Mouse (Mus musculus) kidney, adult 2 months (tissue): ENCODE results near the gene Olfr547. TPM values are rescaled to one million over a fixed set of nuclear protein-coding genes. Genes with fewer than 3 reads are reported as not detected.

Experiments used
- DNase-seq: peaks from one replicate; pipeline ENCODE4 v3.0.0; 2021
- H3K27ac ChIP-seq: fragments of 200-500 bp; 2 replicates; pipeline ENCODE4 v1.5.1; 2012; ENCODE audit warnings: low read depth, low read length, control low read depth, inconsistent platforms; ENCODE audit not compliant: insufficient read depth
- H3K27me3 ChIP-seq: fragments of 200-500 bp; replicated peaks from 2 replicates; pipeline ENCODE4 v1.6.1; 2012; ENCODE audit warnings: mild to moderate bottlenecking, moderate library complexity, low read length, inconsistent platforms; ENCODE audit not compliant: control insufficient read depth, insufficient read depth
- H3K36me3 ChIP-seq: fragments of 200-500 bp; 2 replicates; pipeline ENCODE4 v1.6.1; 2012; ENCODE audit warnings: mild to moderate bottlenecking, moderate library complexity, low read length, inconsistent platforms; ENCODE audit not compliant: control insufficient read depth, insufficient read depth
- H3K4me1 ChIP-seq: fragments of 200-500 bp; 2 replicates; pipeline ENCODE4 v1.6.1; 2011; ENCODE audit warnings: low read length; ENCODE audit not compliant: control insufficient read depth, insufficient read depth
- H3K4me3 ChIP-seq: fragments of 200-500 bp; 2 replicates; pipeline ENCODE4 v1.5.1; 2011; ENCODE audit warnings: mild to moderate bottlenecking, low read depth, low read length, control low read depth; ENCODE audit not compliant: insufficient read depth
- CTCF ChIP-seq: fragments of 200-500 bp; conservative IDR thresholded peaks from 2 replicates; pipeline ENCODE4 v1.5.1; 2011; ENCODE audit warnings: low read depth, mild to moderate bottlenecking, control low read depth, low read length, moderate library complexity, mixed read lengths; ENCODE audit not compliant: insufficient read depth, insufficient read length
- POLR2A ChIP-seq: fragments of 200-500 bp; IDR thresholded peaks from one replicate; pipeline ENCODE4 v1.6.1; 2011; ENCODE audit warnings: low read depth, low read length, control low read depth
- WGBS: fragments of 180-500 bp; shearing (Covaris S2); methylation state at CpG from one replicate; pipeline ENCODE4 v1.1.7; 2018; 5-methylcytosine and 5-hydroxymethylcytosine counted together
- polyA plus RNA-seq: library from polyadenylated mRNA; depleted of rRNA; stranded (reverse); fragments of >200 nt; gene quantifications from 2 replicates; pipeline ENCODE4 v1.2.3, GENCODE M21; 2012

The Olfr547 gene
- polyA plus RNA-seq, 1 experiment: not detected

DNA sequence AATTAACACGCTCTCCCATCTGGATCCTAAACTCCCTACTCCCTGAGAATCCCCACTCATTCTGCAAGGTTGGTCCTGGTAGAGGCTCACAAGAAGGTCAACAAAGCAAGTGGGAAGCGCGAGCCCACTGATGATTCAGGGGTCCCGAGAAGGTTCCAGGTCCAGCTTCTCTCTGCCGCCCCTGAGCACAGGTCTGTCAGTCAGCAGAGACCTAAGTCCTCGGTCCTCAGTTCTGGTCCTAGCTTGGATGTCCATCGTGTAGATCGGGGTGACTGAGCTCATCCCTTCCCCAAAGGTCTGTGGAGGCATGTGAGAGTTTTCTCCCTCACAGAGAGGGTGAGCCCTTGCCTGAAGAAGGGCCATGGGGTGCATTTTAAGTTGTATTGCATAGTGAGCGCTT, 26.5 kb upstream of the Olfr547 start:
- 85% methylated on average over 9 of the region's 9 CpGs for WGBS
- no peak for TF ChIP-seq POLR2A
- H3K27ac ChIP-seq: no peak overlapping the region

DNA sequence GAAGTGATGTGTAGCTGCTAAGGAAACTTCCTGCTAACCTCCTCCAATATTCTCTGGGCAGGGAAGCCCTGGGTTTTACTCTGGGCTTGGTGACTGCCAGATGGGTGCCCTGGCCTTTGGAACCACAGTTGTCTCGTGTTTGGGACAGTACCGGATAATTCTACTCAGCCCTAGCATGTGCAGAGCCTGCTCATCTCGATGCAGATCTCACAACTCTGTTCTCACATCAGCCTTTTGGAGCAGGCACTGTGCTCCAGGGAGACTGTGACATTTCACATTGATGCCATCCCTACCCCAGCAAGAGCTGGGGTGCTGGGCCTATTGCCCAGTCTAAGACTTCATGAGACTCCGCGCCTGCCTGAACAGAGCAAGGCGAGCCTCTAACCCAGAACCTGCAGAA, 25.9 kb upstream of the Olfr547 start:
- H3K27ac ChIP-seq: no peak overlapping the region
- TF ChIP-seq CTCF (no peak), POLR2A (no peak)
- no peaks in the 10 kb centered on the region for H3K4me1 ChIP-seq
- H3K27me3 ChIP-seq: no peaks in the 10 kb centered on the region
- H3K4me3 ChIP-seq: no peak overlapping the region
- no peak for DNase-seq
- no peaks in the 10 kb centered on the region for H3K36me3 ChIP-seq
- 87% methylated on average over 6 of the region's 6 CpGs for WGBS

More for the DNA sequence above, 26.5 kb upstream of the Olfr547 start:
- Histone ChIP-seq H3K27me3 (no peaks in the 10 kb centered on the region), H3K36me3 (no peaks in the 10 kb centered on the region), H3K4me3 (no peak overlapping the region), H3K4me1 (no peaks in the 10 kb centered on the region)
- no peak for DNase-seq

DNA sequence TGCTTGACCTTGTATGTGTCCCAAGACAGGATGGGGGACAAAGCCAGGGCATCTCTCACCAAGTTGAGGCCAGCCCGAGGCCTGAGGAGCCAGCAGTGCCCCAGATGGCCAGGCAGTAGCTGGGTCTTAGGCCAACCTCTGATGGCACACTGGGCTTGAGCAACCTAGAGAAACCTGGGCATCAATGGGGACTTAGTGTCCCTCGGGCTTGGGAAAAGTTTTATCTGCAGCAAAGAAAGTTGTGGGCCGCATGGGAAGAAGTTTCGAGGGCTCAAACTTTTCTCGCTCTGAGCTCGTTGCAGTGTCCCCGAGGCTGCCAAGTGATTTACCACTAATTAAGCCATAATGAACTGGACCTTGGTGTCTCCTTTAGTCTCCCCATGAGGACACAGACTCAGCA, 24.8 kb upstream of the Olfr547 start:
- 80% methylated on average over 7 of the region's 7 CpGs for WGBS
- Histone ChIP-seq H3K36me3 (no peaks in the 10 kb centered on the region), H3K27ac (no peak overlapping the region), H3K4me1 (no peaks in the 10 kb centered on the region), H3K27me3 (no peaks in the 10 kb centered on the region), H3K4me3 (no peak overlapping the region)
- TF ChIP-seq POLR2A (no peak), CTCF (no peak)
- no peak for DNase-seq

DNA sequence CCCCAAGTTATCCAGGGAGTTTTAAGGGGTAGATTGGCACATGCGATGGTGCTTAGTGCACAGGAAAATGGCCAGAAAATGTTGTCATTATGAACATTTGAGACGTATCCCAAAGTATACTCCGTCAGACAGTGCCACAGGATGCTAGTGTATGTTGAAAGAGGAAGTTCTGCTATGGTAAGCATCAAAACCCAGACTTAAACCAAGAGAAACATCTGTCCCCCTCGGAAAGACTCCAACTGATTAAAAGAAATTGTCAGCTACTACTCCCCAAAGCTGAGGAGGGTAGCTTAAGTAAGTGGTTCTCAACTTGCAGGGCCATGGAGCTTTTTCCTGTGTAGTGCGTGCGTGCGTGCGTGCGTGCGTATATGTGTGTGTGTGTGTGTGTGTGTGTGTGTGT, 22.6 kb upstream of the Olfr547 start:
- 91% methylated on average over 10 of the region's 10 CpGs for WGBS
- Histone ChIP-seq H3K4me1 (no peaks in the 10 kb centered on the region), H3K27ac (no peak overlapping the region), H3K36me3 (no peaks in the 10 kb centered on the region), H3K4me3 (no peak overlapping the region), H3K27me3 (no peaks in the 10 kb centered on the region)
- no peak for DNase-seq
- TF ChIP-seq CTCF: no peak
- no peak for TF ChIP-seq POLR2A

DNA sequence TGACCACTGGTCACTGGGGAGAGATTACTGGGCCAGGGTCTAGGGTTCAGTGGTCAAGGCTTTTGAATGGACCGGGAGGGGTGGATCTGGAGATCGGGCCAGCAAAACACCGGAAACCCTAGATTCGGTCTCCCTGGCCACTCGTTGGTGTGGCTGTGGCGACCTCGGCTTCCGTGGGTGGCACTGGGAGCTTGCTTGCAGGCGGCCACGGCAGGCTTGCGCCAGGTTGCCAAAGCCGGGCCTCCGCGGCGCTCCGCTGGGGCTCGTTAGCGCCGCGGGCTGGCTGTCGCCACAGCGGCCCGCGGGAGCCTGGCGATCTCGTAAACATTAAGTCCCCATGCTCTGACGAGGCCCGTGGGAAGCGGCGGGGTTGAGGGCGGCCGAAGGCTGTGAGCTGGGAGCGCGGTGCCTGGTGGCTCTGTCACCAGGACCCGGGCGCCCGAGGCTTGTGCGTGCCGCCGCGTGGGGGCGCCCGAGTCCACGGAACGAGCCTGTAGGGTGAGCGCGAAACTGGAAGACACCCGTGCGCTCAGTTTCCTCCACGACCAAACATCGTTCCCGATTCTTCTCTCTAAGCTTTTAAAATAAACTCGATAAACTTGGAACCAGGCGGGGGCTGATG, 21.6 kb upstream of the Olfr547 start:
- no peaks in the 10 kb centered on the region for H3K36me3 ChIP-seq
- no peaks in the 10 kb centered on the region for H3K27me3 ChIP-seq
- no peak overlapping the region for H3K27ac ChIP-seq
- TF ChIP-seq POLR2A: no peak
- TF ChIP-seq CTCF: peak; percentile 75
- DNase-seq: peak; percentile 79
- under 1% methylated on average over 54 of the region's 54 CpGs for WGBS
- H3K4me3 ChIP-seq: peak overlapping the region; percentile 38; the same call in 1 of the 2 replicates
- no peaks in the 10 kb centered on the region for H3K4me1 ChIP-seq

DNA sequence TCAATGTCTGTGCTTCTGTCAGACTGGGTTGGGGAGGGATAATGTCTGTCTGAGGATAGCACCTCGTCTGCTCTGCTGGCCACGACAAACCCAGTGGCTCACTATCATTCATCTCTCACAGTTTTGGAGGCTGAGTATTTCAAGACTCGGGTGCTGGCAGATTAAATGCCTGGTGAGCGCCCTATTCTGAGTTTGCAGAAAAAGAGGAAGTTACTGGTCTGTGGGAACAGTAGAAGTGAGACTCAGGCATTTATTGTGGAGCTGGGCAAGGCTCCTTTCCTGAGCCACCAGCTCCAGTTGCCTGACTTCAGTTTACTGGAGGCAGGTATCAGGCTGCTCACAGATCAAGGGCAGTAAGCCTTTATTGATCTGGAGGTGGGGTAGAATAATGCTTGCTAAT, 20.4 kb upstream of the Olfr547 start:
- TF ChIP-seq POLR2A: no peak
- no peak for TF ChIP-seq CTCF
- Histone ChIP-seq H3K27ac (no peak overlapping the region), H3K4me3 (no peak overlapping the region), H3K36me3 (no peaks in the 10 kb centered on the region), H3K4me1 (no peaks in the 10 kb centered on the region), H3K27me3 (no peaks in the 10 kb centered on the region)
- 79% methylated on average over 4 of the region's 4 CpGs for WGBS
- DNase-seq: no peak

DNA sequence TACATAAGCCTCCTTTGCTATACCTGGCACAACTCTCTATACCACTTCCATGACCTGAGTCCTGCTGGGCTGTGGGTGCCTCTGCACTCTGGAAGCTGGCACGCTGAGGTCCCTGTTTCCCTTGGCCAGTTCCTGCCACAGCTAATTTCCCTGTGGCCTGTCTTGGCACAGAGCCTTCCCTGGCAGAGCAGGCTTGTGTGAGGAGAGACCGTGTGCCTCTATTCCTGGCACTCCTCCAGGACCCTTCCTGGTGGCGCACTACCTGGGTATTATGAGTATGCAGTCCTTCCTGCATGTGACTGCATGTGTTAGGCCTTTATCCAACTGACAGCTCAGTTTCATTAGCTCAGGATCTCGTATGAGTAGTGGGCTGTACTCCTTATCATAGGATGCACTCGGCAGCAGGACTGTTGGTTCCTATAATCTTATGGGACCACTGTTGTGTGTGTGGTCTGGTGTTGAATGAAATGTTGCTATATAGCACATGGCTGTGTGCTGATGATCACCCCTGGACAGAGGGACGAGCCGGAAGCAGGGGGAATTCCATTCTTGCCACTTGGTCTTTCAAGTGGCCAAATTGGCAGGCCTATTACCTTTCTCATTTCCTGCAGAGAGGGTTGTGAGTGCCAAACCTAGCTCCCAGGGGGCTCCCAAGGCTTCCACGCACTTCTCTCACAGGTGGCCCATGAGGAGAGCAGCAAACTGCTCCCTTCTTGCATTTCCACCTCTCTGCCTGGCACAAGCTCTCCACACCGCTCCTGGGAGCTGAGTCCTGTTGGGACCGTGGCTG, 18.1 kb upstream of the Olfr547 start:
- H3K27me3 ChIP-seq: no peaks in the 10 kb centered on the region
- no peaks in the 10 kb centered on the region for H3K36me3 ChIP-seq
- TF ChIP-seq POLR2A: no peak
- H3K4me3 ChIP-seq: no peak overlapping the region
- WGBS: 50% methylated on average over 10 of the region's 10 CpGs
- no peak overlapping the region for H3K27ac ChIP-seq
- H3K4me1 ChIP-seq: no peaks in the 10 kb centered on the region
- DNase-seq: peak; percentile 12

DNA sequence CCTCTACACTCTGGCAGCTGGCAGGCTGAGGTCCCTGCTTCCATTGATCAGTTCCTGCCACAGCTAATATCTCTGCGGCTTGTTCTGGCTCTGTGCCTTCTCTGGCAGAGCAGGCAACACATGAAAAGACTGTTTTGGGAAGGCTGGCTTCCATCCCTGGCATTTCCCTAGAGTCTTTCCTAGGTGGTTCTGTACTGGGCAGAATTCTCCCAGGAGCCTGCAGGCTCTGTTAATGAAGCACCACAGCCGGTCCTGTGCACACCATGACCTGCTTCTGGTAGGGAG, 17.6 kb upstream of the Olfr547 start:
- no peak for DNase-seq
- TF ChIP-seq POLR2A (no peak), CTCF (no peak)
- no peaks in the 10 kb centered on the region for H3K27me3 ChIP-seq
- H3K4me3 ChIP-seq: no peak overlapping the region
- no peaks in the 10 kb centered on the region for H3K4me1 ChIP-seq
- WGBS: 66% methylated on average over 2 of the region's 2 CpGs
- H3K36me3 ChIP-seq: no peaks in the 10 kb centered on the region
- H3K27ac ChIP-seq: no peak overlapping the region
